Mouse (Mus musculus): ENCODE measurements around the gene Tab1. TPM values are rescaled to one million over a fixed set of nuclear protein-coding genes. Genes with fewer than 3 reads are reported as not detected.

Gene Tab1
- total and polyA plus RNA-seq, 3 experiments = 11.6 to 17.7 (median 12.0) TPM

- TF ChIP-seq TBP (conservative IDR thresholded peaks at IDR 0.05; ENCODE audit: low read depth, low read length) (no peak), CTCF (conservative IDR thresholded peaks at IDR 0.05 in 1 of 2, IDR thresholded peaks at IDR 0.05 in 1 of 2; ENCODE audit: low read depth in 2 of 2, low read length in 2 of 2) (no peak), UBTF (IDR thresholded peaks at IDR 0.05; ENCODE audit: low read depth, low read length) (no peak), POLR2AphosphoS2 (IDR thresholded peaks at IDR 0.05; ENCODE audit: low read depth, low read length) (no peak), JUND (conservative IDR thresholded peaks at IDR 0.05; ENCODE audit: low read depth, low read length) (no peak), IRF4 (IDR thresholded peaks at IDR 0.05; ENCODE audit: low read depth, low read length) (no peak), ZMIZ1 (IDR thresholded peaks at IDR 0.05; ENCODE audit: low read depth, low read length) (no peak), NRF1 (IDR thresholded peaks at IDR 0.05; ENCODE audit: low read depth, low read length) (no peak), CHD1 (IDR thresholded peaks at IDR 0.05; ENCODE audit: low read depth, low read length) (no peak), MAX (IDR thresholded peaks at IDR 0.05; ENCODE audit: low read length) (no peak), USF2 (conservative IDR thresholded peaks at IDR 0.05; ENCODE audit: low read depth, low read length) (no peak), KAT2A (IDR thresholded peaks at IDR 0.05; ENCODE audit: insufficient replicate concordance, low read length) (no peak), ETS1 (conservative IDR thresholded peaks at IDR 0.05; ENCODE audit: low read depth, low read length) (no peak), PAX5 (IDR thresholded peaks at IDR 0.05; ENCODE audit: low read length) (no peak), CHD2 (IDR thresholded peaks at IDR 0.05; ENCODE audit: low read length) (no peak), RCOR1 (conservative IDR thresholded peaks at IDR 0.05; ENCODE audit: low read depth, low read length) (no peak)
- Histone ChIP-seq H3K27me3 (replicated peaks) (no peaks in the 10 kb centered on the region), H3K27ac (ENCODE audit: insufficient read depth, low read depth) (no peak overlapping the region), H3K4me1 (ENCODE audit: control insufficient read depth in 1 of 2, insufficient read depth in 2 of 2) (peaks cover 0 to 29% of the 10 kb centered on the region in 2 experiments; a peak in 2 of 4 replicates), H3K9ac (ENCODE audit: insufficient read depth, low read depth) (no peak overlapping the region), H3K79me2 (replicated peaks; ENCODE audit: control insufficient read depth, extremely low read depth, insufficient read depth, poor library complexity, severe bottlenecking) (no peaks in the 10 kb centered on the region; the same call in 1 of the 2 replicates), H3K4me2 (ENCODE audit: insufficient read depth, low read depth, poor library complexity, severe bottlenecking) (no peak overlapping the region), H3K4me3 (replicated peaks in 1 of 3; ENCODE audit: low read depth in 2 of 3, low read length in 2 of 3, poor library complexity in 1 of 3) (no peak overlapping the region), H3K9me3 (replicated peaks; ENCODE audit: low read length) (no peaks in the 10 kb centered on the region), H3K36me3 (replicated peaks in 1 of 2; ENCODE audit: control insufficient read depth in 1 of 2, insufficient read depth in 1 of 2, low read length in 1 of 2) (peaks cover 25 to 86% of the 10 kb centered on the region in 2 experiments)
- dilution Hi-C loops (cut with MboI; ENCODE audit: extremely low pct_ligation_motif_present, extremely low pct_unique_long_range_greater_than_20kb, low sequenced_read_pairs) = no loop called here
- DNase-seq (ENCODE audit: extremely low read depth) = no peak
- in situ Hi-C loops (cut with MboI; ENCODE audit: low pct_ligation_motif_present, low pct_unique_long_range_greater_than_20kb, low sequenced_read_pairs) = no loop called here
These were observed 14.2 kb downstream of the Tab1 start for GRCm38 (mm10) chr15:80147090-80147489.

- peaks cover 28 to 87% of the 10 kb centered on the region in 2 experiments for H3K36me3 ChIP-seq (replicated peaks in 1 of 2; ENCODE audit: control insufficient read depth in 1 of 2, insufficient read depth in 1 of 2, low read length in 1 of 2)
- in situ Hi-C loops (cut with MboI; ENCODE audit: low pct_ligation_motif_present, low pct_unique_long_range_greater_than_20kb, low sequenced_read_pairs) = no loop called here
These were observed 14.6 kb downstream of the Tab1 start for GRCm38 (mm10) chr15:80147511-80147910.

More at GRCm38 (mm10) chr15:80147511-80147910, 14.6 kb downstream of the Tab1 start:
- no peak for DNase-seq (ENCODE audit: extremely low read depth)
- Histone ChIP-seq H3K4me1 (ENCODE audit: control insufficient read depth in 1 of 2, insufficient read depth in 2 of 2) (peaks cover 0 to 24% of the 10 kb centered on the region in 2 experiments; a peak in 2 of 4 replicates), H3K4me3 (replicated peaks in 1 of 3; ENCODE audit: low read depth in 2 of 3, low read length in 2 of 3, poor library complexity in 1 of 3) (no peak overlapping the region), H3K4me2 (ENCODE audit: insufficient read depth, low read depth, poor library complexity, severe bottlenecking) (no peak overlapping the region), H3K79me2 (replicated peaks; ENCODE audit: control insufficient read depth, extremely low read depth, insufficient read depth, poor library complexity, severe bottlenecking) (no peaks in the 10 kb centered on the region), H3K27ac (ENCODE audit: insufficient read depth, low read depth) (no peak overlapping the region), H3K9me3 (replicated peaks; ENCODE audit: low read length) (no peaks in the 10 kb centered on the region), H3K27me3 (replicated peaks) (no peaks in the 10 kb centered on the region), H3K9ac (ENCODE audit: insufficient read depth, low read depth) (no peak overlapping the region)
- no peak for TF ChIP-seq USF1 (IDR thresholded peaks at IDR 0.05; ENCODE audit: low read depth, low read length)
- dilution Hi-C loops (cut with MboI; ENCODE audit: extremely low pct_ligation_motif_present, extremely low pct_unique_long_range_greater_than_20kb, low sequenced_read_pairs) = no loop called here

All from CH12.LX (cell line).